Mouse (Mus musculus) embryonic fibroblast, embryonic 13.5 days (primary cell): ENCODE measurements at regions not wholly inside any gene's neighbourhood (a gene's known extent, or its start where the extent isn't known, plus 50 kb on each side); places are given as distances from the start of the nearest gene placed in this dataset.

ENCODE experiments used
- CTCF ChIP-seq: IDR thresholded peaks from 2 replicates; pipeline ENCODE4 v1.5.1; 2011; ENCODE audit warnings: mild to moderate bottlenecking, control low read depth, low read length, moderate library complexity, borderline replicate concordance; ENCODE audit not compliant: insufficient read depth
- POLR2A ChIP-seq: IDR thresholded peaks from 2 replicates; pipeline ENCODE4 v1.6.1; 2011; ENCODE audit warnings: low read depth, mild to moderate bottlenecking, control low read depth, low read length, moderate library complexity

DNA sequence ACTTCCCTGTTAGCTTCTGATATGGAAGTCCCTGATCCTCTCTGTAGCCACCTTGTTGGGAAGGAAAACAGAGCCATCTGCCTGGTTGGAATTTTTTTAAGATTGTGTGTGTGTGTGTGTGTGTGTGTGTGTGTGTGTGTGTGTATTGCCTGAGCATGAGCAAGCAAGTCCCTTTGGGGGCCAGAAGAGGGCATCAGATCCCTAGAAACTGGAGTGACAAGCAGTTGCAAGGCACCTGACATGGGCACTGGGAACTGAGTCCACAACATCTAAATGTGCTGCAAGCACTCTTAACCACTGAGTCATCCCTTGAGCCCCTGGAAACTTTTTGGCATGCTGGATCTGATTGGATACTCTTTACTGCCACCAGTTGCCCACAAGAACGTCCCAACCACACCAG is 201.4 kb downstream of the Xxylt1 start:
- no peak for TF ChIP-seq CTCF
- TF ChIP-seq POLR2A, result no peak
